Mouse (Mus musculus): Measurements from ENCODE around the gene Slc29a3.

DNA sequence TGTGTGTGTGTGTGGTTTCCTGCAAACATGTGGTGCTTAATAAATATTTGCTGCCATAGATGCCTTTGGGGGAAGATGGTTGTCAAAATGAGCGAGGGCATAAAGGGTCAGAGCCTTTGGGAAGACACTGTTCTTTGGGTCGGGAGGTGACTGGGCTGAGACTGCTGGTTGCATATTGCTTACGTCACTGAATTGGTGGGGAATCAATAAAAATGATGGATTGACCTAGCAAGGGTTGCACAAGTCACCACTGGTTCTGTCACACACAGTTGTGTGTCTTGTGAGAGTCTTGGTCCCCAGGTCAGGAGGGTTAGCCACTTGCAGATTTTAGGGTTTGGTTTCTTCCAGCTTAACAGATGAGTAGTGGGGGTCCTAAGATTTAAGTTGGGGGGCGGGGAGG is 75.3 kb downstream of the Slc29a3 start:
- TF ChIP-seq CTCF (IDR thresholded peaks at IDR 0.05; ENCODE audit: low read depth) (no peak), EP300 (IDR thresholded peaks at IDR 0.05; ENCODE audit: low read depth) (no peak)

Measured in liver, postnatal 0 days (tissue).